Mouse (Mus musculus): Measurements from ENCODE around the gene Esyt1.

GRCm38 (mm10) chr10:128509203-128509602 lies 16.5 kb downstream of the Esyt1 start:
- TF ChIP-seq CTCF (IDR thresholded peaks at IDR 0.05; ENCODE audit: borderline replicate concordance, insufficient read depth, low read length) (no peak), POLR2A (IDR thresholded peaks at IDR 0.05; ENCODE audit: low read depth, low read length) (no peak)

Data from embryonic fibroblast, embryonic 13.5 days (primary cell).